Mouse (Mus musculus) thymus, postnatal 4 days (tissue): ENCODE data around the gene Srprb.

Experiments used
- DNase-seq: peaks from one replicate; pipeline ENCODE4 v3.0.0; 2021

The Srprb gene

DNA sequence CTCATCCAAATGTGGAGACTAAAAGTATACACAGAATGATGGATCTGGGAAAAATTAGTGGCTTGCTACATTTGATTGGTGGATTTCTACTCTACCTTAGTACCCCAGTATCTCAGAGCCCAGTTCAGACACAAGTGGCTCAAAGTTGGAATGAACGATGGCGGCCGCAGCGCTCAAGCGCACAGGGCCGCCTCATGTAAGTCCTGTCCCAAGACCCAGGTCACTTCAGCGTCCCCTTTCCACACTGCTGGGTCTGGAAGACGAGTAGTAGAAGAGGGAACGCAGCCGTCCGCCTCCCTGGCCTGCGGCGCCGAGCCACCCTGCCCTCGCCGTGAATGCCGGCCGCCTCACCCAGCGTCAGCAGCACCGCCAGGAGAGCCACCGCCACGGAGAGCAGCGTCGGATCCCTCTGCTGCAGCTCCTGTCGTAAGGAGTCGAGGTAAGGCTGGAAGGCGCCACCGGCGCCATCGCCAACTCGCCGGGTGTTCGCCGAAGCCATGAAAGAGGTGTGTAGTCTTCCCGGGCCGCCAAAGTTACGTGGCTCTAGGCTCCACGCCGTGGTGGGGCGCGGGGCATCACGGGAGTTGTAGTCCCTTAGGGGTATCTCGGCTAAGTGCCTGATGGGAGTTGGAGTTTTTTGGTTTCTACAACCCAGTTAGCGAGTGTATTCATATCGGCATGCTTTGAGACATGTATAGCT lies at the start of gene Srprb:
Gene Srprb (minus strand): TSS at position 577 of the 700 bp plus-strand sequence.
- peak; percentile 97 for DNase-seq

DNA sequence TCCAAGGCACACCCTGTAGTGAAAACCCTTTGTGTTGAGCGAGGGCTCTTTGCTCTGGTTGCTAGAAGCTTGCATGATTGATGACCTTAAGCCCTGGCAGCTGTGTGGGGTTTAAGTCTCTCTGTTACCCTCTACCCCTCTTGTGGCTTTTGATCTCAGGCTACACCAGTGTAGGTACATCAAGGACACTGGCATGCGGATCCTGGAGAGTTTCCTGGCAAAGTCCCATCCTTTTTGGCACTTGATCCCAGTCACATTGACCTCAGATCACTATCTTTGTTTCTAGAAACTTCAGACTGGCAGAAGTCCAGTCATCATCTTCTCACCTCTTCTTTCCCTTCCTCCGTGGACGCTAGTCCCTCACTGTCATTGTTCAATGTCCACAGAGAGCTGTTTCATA lies 46.7 kb upstream of the Srprb start:
- DNase-seq: no peak

DNA sequence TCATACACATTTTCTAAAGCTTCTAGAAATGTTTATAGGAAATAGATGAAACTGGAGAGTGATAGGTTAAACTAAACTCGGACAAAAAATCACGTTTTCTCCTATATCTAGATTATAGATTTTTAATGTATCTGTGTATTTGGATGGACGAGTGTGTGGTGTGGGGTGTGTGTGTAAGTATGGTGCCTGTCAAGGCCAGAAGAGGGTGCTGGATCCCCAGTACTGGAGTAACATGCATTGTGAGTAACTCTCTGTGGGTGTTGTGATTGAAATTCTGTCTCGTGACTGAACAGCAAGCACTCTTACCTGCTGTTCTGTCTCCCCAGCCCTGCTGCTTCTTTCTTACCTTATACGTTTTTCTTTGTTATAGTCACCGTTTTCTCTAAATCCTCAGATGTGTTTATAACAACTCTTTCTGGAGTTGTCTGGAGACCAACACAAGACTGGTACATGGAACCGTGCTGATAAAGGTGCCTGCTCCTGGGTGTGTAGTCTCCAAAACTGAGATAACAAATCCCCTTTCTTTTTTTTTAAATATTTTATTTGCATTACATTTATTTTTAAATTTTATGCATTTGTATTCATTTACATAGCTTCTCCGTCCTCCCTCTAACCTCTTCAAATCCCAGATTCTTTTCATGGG lies 44.7 kb upstream of the Srprb start:
- DNase-seq: no peak

DNA sequence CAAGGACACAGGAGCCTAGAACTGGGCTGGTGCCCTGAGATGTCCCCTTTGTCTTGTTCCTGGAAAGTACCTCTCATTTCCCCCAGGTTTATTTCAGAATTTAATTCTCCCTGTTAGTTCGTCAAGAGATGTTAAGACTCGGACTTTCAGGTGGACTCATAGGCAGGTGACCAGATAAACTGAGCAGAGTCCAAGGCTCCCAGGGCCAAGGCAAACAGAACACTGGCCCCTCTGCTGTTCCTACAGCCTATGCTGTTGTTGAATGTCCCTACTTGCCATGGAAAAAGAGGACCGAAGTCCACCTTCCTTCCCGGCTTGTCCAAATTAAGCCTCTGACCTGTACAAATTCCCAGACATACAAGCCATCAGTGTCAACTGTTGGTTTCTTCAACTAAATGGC lies 41.7 kb upstream of the Srprb start:
- no peak for DNase-seq

DNA sequence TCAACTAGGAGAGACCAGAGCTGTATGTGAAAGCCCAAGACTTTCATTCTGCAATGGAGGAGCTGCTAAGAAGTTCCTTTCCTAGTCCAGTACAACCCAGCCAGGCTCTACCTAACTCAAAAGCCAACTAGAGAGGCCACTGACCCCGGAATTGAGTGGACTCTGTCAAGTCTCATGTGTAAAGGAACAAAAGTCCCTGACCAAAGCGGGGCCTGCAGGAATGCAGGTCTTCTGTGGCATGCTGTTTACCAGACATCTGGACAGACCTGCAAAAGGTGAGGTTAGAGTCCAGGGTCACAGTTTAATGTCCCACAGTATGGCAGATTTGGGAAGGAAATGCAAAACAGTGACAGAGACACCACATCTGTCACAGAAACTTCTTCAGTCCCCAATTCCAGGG lies 39.3 kb upstream of the Srprb start:
- no peak for DNase-seq

DNA sequence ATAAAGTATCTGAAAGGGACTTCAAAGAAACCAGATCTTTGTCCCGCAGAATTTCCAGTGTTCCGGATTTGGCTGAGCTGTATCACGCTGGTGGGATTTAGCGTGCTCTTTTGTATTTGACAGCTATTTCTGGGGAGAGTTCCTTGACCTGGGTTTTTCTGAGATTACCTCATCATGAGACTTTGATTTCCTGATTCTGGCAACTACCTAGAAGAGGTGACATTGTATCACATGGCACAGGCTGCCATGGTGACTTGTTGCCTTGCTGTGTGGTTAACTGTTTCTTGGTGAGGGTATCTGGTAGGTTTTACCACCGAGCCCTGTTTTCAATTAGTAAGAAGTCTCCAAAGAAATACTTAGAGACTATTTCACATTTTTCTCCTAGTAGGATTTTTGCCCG lies 37.5 kb upstream of the Srprb start:
- DNase-seq: no peak

DNA sequence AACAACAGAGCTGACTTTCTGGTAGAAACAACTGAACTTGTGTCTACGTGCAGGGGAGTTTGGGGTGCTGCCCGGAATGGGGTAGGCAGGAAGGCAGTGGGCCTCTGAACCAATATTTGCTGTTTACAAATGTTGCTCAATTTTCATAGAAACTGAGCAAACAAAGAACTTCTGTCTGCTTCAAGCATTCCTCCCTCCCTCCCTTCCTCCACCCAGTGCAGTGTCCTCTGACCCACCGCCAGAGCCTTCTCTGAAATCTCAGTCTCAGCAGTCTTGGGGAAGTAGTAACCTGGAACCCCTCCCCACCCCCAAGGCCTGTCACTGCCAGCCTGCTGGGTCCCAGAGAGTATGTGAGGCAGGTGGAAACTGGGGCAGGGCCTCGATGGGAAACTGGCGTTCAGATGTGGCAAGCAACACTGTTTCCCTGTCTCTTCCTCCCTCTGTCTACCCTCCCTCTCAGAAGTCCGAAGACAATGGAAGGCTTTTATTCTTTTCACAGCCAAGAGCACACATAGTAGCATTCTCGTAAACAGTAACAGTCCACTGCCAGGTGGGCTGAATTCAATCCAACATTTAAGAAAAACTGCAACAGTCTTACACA lies 32.7 kb upstream of the Srprb start:
- no peak for DNase-seq

DNA sequence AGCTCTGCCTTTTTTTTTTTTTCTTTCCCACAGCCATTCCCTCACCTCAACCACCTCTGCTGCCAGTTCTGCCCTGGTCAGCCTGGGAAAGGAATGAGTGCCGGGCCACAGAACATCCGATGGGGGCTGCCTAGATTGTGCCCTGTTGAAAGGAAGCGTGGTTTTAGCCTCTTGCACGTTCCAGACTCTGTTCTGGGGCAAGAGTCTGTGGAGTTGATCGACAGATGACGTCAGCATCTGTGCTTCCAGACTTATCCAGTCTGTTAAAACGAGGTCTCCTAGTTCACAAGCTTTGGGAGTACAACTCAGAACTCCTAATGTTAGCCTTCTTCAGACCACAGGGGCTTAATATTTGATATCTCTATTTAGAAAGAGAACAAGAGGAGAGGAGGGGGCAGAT lies 32.1 kb upstream of the Srprb start:
- DNase-seq: no peak

DNA sequence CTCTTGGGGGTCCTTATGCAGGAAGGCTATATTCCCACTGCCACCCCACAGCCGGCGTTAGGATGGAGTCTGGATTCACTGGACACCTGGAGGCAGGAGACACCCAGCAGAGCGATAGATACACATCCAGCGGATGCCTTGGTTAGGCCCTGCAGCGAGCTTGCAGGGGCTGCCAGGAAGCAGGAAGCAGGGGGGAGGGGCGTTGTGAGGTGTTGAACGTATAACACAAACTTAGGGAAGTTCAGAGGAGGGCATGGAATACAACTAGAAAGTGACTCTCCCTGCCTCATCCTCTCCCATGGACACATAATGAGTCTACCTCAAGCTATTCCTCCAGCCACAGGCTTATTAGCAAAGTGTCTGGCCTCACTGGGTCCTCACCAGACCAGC lies 31.1 kb upstream of the Srprb start:
- DNase-seq: peak; percentile 85

DNA sequence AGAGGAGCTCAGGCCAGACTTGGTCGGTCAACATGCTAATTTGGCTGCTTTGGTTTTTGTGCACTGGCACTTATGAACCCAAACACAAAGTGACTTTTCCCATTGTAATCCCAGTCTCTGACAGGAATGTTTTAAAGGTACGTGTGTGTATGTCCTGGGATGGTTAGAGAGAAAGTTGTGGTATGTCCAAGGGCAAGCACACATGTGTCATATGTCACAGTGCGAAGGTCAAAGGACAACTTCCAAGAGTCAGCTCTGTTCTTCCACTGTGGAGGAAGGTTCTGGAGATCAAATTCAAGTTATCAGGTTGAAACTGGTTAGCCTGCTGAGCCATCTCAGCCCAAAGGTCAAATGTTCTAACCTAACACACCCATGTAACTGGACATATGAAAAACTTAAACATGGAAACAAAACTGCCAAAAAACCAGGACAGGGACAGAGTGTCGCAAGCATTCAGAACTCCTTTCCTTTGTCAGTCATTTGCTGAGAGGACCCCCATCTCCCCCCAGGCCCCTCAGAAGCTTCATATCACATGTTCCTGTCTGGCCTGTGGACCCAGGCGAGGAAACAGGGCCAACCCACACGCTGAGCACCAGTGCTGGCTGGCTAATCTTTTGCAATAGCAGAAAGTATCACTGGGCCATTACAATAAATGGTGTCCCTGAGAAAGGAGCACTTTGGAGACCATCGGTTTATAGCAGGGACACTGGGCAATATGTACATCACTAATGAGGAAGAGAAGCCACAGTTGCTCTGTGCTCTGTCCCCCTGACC lies 30.5 kb upstream of the Srprb start:
- DNase-seq: no peak

DNA sequence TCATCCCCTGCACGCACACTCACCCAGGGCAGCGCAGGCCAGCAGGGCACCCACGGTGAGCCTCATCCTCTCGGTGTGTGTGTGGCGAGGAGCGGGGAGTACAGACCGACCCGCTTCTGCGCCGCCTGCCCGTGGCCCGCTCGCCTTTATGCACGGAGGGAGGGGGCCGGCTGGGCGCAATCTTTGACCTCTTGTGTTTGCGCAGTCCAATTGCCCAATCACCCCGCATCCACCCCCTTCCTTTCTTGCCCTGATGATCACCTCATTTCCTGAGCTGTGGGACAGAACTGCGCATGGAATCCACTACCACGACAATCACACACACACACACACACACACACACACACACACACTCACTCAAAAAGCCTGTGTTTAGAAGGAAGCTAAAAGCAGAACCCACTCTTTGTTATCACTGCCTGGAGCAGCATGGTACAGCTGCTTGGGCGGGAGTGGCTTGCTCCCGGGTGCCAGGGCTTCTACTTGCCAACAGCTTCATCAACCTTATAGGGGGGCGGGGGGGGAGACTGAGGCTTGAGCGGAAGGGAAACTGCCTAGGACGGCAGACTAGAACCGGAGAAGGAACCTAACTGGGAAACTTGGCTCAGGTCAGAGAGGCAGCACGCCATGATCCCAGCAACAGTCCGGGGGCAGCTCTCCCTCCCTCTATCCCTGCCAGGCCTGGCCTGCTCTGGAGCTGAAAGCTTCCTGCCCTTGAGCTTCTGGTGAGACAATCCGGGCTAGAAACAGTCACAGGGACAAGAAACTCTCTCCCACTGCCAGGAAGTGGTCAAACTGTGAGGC lies 28.4 kb upstream of the Srprb start, which contains the start of the genes Gm20425 and Trf:
Gene Gm20425 (minus strand): TSS at position 157 of the 801 bp plus-strand sequence.
Gene Trf (minus strand): TSS at position 294 of the 801 bp plus-strand sequence.
- DNase-seq: peak; percentile 50

DNA sequence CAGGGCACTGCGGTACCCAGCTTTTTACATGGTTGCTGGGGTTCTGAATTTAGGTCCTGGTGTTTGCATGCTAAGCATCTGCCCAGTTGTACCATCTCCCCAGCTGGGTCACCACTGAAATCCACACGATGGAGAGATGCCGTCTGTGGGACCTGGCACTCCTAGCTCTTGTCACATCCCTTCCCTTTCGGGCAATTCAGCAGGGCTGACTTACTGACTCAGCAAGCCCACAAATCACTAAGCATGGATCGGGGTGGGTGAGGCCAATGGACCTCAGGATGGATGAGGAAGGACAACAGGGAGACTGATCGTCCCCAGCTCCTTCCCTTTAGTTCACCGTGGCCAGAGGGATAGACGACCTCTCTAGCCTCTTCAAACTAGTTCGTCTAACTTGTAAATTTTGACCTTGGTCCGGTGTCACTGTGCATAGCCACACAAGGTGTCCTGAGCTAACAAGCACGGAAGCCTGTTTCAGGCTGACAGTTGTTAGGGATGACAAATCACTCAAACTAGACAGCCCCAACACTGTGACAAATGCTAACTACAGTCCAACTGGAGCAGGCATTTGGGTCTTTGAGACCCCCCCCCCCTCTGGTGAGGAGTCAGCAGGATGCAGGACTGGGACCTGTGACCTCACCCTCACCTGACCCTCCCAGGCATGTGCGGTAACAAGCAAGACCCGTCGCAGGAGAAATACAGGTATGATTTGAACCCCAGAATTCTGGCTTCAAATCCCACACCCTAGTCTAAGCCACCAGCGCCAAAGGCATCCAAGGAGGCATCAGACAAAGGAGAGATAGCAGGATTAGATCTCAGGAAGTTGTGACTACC lies 27.3 kb upstream of the Srprb start:
- no peak for DNase-seq

DNA sequence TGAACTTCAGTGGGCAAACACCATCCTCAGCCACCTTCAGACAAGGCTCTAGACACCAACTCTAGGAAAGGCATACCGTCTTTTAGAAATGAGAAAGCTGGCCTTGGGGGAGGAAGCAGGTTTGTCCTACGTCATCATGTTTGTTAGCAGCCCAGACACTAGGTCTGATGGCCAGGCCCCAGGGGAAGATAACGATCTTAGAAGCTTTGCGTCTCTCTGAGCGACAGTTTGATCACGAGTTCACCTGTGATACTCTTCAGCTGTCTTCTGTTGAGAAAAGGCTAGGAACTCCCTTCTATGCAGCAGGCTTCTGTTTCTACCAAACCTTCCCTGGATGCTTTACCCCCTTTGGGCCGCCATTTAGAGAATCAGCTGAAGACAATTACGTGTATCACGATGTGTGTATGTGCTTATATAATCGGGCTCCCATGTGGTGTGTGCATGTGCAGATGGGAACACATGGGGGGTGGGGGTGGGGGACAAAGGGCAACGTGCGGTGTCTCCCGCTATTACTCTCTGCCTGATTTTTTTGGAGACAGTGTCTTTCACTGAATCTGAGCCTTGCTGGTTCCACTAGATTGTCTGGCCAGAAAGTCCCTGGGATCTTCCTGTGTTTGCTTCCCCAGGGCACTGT lies 26.6 kb upstream of the Srprb start:
- DNase-seq: no peak

DNA sequence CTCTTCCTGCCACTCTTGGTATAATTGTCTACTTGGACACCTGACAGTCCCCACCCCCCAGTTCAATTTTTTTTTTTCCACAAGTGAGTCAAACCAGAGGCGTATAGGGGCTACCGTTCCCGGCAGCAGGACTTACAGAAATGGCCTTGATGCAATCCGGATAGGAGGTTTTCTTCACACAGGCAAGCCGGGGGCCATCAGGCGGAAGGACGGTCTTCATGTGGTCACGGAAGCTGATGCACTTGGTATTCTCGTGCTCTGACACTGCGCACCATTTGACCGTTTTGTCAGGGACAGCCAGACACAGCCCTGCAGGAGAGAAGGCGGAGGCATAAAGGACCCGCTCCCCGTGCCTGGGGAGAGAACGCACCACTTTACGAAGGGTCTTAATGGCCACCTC lies 25.8 kb upstream of the Srprb start:
- DNase-seq: no peak

DNA sequence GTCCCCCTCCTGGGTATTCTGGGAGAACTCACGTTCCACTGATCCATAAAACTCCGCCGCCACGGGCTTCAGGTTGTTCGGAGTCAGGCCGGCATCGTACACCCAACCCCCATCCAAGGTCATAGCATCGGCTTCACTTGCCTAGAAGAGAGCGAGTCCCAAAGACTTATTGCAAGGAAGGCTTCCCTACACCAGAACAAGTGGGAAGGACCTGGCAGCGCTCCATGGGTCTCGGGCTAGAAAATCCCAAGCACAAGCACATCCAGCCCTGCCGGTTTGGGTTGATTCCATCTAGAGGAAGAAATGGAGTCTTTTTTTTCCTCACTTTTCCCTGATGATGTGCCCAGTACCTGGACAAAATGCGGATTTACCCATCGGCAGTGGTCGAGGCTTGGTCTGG lies 24.9 kb upstream of the Srprb start:
- DNase-seq: no peak

DNA sequence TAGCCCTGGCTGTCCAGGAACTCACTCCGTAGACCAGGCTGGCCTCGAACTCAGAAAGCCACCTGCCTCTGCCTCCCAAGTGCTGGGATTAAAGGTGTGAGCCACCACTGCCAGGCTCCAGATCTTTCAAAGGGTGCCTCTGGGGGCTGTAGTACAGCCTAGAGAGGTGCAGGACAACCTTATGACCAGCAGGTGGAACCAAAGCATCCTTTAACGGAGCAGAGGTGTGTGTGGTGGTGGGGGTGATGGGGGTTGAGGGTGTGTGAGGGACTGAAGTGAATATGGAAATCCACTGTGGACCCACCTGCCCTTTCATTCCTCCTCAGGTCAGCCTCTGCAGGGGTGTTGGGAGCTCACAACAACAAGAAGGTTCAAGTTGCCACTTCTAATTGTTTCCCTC lies 23.5 kb upstream of the Srprb start:
- peak; percentile 66 for DNase-seq

DNA sequence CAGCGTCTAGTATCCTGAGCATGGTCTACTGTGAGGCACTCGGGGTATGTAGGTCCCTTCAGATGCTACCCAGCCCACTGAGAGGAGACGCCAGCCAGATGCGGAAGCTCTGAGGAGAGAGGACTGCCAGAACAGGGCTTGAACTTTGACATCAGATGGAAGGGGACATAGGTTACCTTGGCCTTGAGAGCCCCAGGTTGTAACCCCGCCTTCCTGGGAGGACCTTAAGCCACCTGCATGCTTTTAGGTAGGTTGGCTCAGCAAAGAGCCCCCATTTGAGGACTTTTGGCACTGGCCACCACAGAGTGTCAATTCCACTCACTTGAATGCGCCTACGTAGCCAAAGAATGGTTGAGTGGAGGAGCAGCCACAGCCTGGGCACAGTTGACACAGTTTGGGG lies 22.8 kb upstream of the Srprb start:
- no peak for DNase-seq

DNA sequence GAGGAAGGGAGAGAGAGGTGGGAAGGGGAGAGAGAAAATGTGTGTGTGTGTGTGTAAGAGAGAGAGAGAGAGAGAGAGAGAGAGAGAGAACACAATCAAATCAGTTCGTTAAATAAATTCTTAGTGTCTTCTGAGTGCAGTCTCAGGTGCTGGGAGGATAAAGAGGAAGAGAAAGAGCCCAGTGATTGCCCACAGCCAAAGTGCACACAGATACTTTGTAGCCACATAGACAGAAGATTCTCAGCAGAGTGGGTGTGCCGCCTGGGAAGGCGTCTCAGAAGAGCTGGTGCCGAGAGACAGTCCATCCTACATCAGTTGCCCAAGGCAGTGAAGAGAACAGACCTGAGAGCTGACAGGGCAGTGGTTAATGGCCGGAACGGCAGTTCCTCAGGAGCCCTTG lies 12.3 kb upstream of the Srprb start:
- no peak for DNase-seq

DNA sequence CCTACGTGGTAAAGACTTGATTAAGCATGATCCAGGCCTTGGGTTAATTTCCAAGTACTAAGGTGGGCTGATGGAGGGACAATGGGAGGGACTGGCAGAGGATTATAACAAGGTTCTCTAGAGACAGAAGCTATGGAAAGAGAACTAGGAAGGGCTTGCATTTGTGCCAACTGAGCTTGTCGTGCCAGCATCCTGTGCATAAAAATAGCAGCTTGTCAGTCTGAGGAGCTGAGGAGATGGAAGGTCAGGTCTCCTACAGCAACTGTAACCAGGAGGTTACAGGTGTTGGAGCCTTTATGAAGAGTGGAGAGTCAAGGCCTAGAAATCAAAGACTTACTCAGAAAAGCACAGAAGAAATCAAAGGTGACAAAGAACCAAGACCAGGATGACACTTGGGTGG lies 11.7 kb upstream of the Srprb start:
- DNase-seq: no peak

DNA sequence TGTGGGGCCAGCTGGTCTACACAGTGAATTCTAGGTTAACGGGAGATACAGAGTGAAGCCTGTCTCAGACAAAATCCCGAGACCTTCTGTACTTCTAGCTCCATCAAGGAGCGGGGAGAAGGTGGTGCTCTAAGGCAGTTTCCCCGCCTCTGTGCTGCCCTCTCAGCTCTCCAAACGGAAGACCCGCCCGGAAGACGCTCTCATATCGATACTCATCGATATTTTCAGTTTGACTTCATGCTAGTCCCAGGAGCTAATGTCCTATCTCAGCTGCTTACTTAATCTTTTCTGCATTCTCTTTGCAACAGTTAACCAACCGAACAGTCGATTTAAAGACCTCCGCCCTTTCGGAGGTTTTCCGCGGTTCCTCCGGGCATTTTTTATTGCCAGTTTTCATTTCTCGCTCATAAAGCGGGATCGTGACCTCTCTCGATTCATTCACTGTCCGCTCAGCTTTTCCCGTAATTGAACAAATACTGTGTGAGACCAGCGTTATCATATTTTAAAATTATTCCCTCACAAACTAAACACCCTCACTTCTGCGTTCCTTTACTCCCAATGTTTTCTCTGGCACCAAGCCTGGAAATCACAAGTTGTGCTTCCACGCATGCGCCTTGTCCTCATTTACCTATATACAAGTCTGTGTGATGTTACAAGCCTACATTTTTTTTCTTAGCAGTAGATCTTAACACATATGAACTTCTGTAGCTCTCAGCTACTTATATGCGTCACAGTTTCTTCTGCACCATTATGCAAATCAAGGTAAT lies 10.9 kb upstream of the Srprb start:
- no peak for DNase-seq
